Mouse (Mus musculus) embryonic facial prominence, embryonic 12.5 days (tissue): ENCODE results near the gene Baiap2l2. TPM values are rescaled to one million over a fixed set of nuclear protein-coding genes. Genes with fewer than 3 reads are reported as not detected.

Source experiments
- ATAC-seq: fragments of 200-750 bp; cut with Nextera tagmentation; 2 replicates; pipeline ENCODE4 v1.8.0; 2017; ENCODE audit not compliant: insufficient number of reproducible peaks, insufficient read depth, low FRiP score, low TSS enrichment
- H3K27ac ChIP-seq: fragments of 300-500 bp; sonication (generic); 2 replicates; pipeline ENCODE4 v1.5.1; 2016; ENCODE audit warnings: mild to moderate bottlenecking
- H3K27me3 ChIP-seq: fragments of 300-500 bp; sonication (generic); 2 replicates; pipeline ENCODE4 v1.6.1; 2016; ENCODE audit warnings: mild to moderate bottlenecking, moderate library complexity
- H3K36me3 ChIP-seq: fragments of 300-500 bp; sonication (generic); 2 replicates; pipeline ENCODE4 v1.6.1; 2016; ENCODE audit warnings: mild to moderate bottlenecking
- H3K4me1 ChIP-seq: fragments of 300-500 bp; sonication (generic); 2 replicates; pipeline ENCODE4 v1.6.1; 2016
- H3K4me2 ChIP-seq: fragments of 300-500 bp; sonication (generic); replicated peaks from 2 replicates; pipeline ENCODE4 v1.6.1; 2016; ENCODE audit warnings: mild to moderate bottlenecking, moderate library complexity
- H3K4me3 ChIP-seq: fragments of 300-500 bp; sonication (generic); 2 replicates; pipeline ENCODE4 v1.5.1; 2016; ENCODE audit warnings: mild to moderate bottlenecking
- H3K9ac ChIP-seq: fragments of 300-500 bp; sonication (generic); 2 replicates; pipeline ENCODE4 v1.6.1; 2016; ENCODE audit warnings: mild to moderate bottlenecking, moderate library complexity
- H3K9me3 ChIP-seq: fragments of 300-500 bp; sonication (generic); 2 replicates; pipeline ENCODE4 v1.6.1; 2016; ENCODE audit warnings: mild to moderate bottlenecking, moderate library complexity
- WGBS: fragments of 180-500 bp; shearing (Covaris S2); methylation state at CpG from one replicate; pipeline ENCODE4 v1.1.7; 2016; 5-methylcytosine and 5-hydroxymethylcytosine counted together
- polyA plus RNA-seq: library from polyadenylated mRNA; unstranded; fragments of >200 nt; fragmentation: Nextera tagmentation; extraction: Ambion mirVana; gene quantifications from 2 replicates; pipeline ENCODE4 v1.2.1, GENCODE M21; 2016

The Baiap2l2 gene
- polyA plus RNA-seq, 1 experiment from 2014 or later = 10.7 TPM

DNA sequence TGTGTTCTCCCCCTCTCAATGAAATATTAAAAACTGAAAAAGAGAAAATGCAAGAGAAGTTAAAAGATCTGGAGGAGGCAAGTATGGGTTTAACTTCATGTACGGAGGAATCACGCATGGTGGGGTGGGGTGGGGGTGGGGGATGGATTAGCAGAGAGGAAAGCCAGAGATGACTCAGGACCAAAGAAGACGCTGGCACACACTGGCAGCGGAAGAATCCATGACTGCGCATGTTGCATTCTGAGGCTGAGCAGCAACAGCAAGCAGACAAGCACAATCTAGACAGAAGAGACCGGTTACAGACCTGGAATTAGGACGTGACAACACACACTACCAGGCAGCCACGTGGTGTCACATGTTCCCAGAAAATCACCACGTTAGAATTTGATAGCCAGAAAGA is 7.4 kb upstream of the Baiap2l2 start:
- H3K4me1 ChIP-seq = no peaks in the 10 kb centered on the region
- no peak overlapping the region for H3K9ac ChIP-seq
- H3K36me3 ChIP-seq = no peaks in the 10 kb centered on the region
- no peak for ATAC-seq
- H3K27me3 ChIP-seq = no peaks in the 10 kb centered on the region
- H3K4me2 ChIP-seq = no peak overlapping the region
- WGBS = 87% methylated on average over 9 of the region's 9 CpGs
- H3K4me3 ChIP-seq = no peak overlapping the region
- H3K27ac ChIP-seq = no peak overlapping the region
- H3K9me3 ChIP-seq = no peaks in the 10 kb centered on the region

GRCm38 (mm10) chr15:79290340-79290739 is 5.0 kb upstream of the Baiap2l2 start:
- H3K27me3 ChIP-seq = no peaks in the 10 kb centered on the region
- H3K9ac ChIP-seq = no peak overlapping the region
- H3K9me3 ChIP-seq = no peaks in the 10 kb centered on the region
- H3K4me1 ChIP-seq = no peaks in the 10 kb centered on the region
- H3K36me3 ChIP-seq = 0 out of 2 replicates have a peak, but pooled peaks cover 4% of the 10 kb centered on the region
- 94% methylated on average over 3 of the region's 3 CpGs for WGBS
- no peak overlapping the region for H3K27ac ChIP-seq
- H3K4me2 ChIP-seq = no peak overlapping the region
- no peak for ATAC-seq
- no peak overlapping the region for H3K4me3 ChIP-seq

GRCm38 (mm10) chr15:79289441-79289840 is 4.1 kb upstream of the Baiap2l2 start:
- H3K9me3 ChIP-seq = no peaks in the 10 kb centered on the region
- no peak overlapping the region for H3K27ac ChIP-seq
- H3K4me3 ChIP-seq = no peak overlapping the region
- H3K9ac ChIP-seq = no peak overlapping the region
- WGBS = 86% methylated on average over 12 of the region's 12 CpGs
- H3K27me3 ChIP-seq = no peaks in the 10 kb centered on the region
- H3K4me2 ChIP-seq = no peak overlapping the region
- ATAC-seq = no peak
- no peaks in the 10 kb centered on the region for H3K4me1 ChIP-seq
- 0 out of 2 replicates have a peak, but pooled peaks cover 4% of the 10 kb centered on the region for H3K36me3 ChIP-seq

- Histone ChIP-seq H3K9ac (no peak overlapping the region), H3K4me1 (no peaks in the 10 kb centered on the region), H3K27ac (no peak overlapping the region), H3K27me3 (no peaks in the 10 kb centered on the region), H3K4me3 (no peak overlapping the region), H3K36me3 (0 out of 2 replicates have a peak, but pooled peaks cover 4% of the 10 kb centered on the region), H3K4me2 (no peak overlapping the region), H3K9me3 (no peaks in the 10 kb centered on the region)
- 90% methylated on average over 3 of the region's 3 CpGs for WGBS
- no peak for ATAC-seq
Measured at GRCm38 (mm10) chr15:79288387-79288786, 3.0 kb upstream of the Baiap2l2 start.

DNA sequence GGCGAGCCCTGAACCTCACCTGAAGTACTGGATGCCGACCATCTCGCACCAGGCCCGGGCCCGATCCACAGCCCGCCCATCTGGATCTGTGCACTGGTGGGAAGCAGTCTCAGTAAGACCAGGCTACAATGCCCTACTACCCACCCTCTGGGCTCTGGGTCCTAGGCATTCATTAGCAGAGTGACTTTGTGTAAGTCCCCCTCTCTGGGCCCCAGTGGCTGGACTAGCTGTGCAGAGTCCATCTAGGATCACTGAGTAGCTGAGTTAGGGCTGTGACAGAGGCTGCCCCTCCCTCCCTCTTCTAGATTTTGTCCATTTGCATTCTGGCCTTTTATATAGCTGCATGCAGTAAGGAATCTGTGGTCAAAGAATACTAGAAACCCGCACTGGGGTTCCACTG is 1.8 kb upstream of the Baiap2l2 start:
- no peaks in the 10 kb centered on the region for H3K9me3 ChIP-seq
- no peak for ATAC-seq
- WGBS = 88% methylated on average over 7 of the region's 7 CpGs

DNA sequence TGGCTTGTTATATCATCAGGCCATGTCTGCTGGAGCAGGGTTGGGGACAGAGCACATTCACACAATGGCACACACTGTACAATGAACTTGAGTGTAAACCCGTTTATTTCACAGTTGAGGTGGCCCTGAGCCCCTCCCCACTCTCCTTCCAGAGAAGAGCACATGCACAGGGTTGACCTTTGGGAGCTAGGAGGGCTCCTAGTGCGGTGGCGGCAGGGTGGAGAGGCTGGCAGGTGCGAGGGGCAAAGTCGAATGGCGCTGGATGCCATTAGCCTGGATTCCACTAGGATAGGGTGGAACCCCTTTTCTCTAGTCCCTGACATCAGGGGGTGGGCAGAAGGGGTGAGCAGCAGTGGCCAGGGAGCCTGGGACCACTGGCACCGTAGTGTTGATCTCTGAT is 804 bp upstream of the Baiap2l2 start:
- H3K36me3 ChIP-seq = 0 out of 2 replicates have a peak, but pooled peaks cover 4% of the 10 kb centered on the region
- WGBS = 91% methylated on average over 7 of the region's 7 CpGs
- H3K27ac ChIP-seq = no peak overlapping the region
- no peaks in the 10 kb centered on the region for H3K27me3 ChIP-seq
- H3K9ac ChIP-seq = no peak overlapping the region
- no peak for ATAC-seq
- no peak overlapping the region for H3K4me2 ChIP-seq
- H3K4me1 ChIP-seq = peaks cover 3% of the 10 kb centered on the region; the same call in 1 of the 2 replicates
- no peak overlapping the region for H3K4me3 ChIP-seq
- no peaks in the 10 kb centered on the region for H3K9me3 ChIP-seq

More for the DNA sequence above, 1.8 kb upstream of the Baiap2l2 start:
- no peak overlapping the region for H3K9ac ChIP-seq
- no peaks in the 10 kb centered on the region for H3K27me3 ChIP-seq
- 0 out of 2 replicates have a peak, but pooled peaks cover 4% of the 10 kb centered on the region for H3K36me3 ChIP-seq
- no peak overlapping the region for H3K4me2 ChIP-seq
- H3K27ac ChIP-seq = no peak overlapping the region
- H3K4me1 ChIP-seq = no peaks in the 10 kb centered on the region
- no peak overlapping the region for H3K4me3 ChIP-seq

DNA sequence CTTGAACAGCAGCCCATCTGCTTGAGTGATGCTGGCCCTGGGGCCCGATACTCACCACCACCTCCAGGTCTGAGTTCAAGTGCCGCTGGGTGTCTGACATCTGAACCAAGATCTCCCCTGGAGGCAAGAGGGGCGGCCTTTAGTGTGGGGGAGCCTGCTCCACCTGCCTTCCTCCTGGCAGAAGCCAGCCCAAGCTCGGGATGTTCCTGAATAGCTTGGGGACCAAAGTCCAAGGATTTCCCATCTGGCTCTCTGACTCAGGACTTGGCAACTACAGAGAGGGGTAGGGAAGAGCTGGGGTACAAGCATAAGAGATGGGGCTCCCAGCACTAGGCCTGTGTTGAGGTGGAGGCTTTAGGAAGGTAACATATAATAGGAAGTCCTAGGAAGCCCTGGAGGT is 2.0 kb downstream of the Baiap2l2 start:
- Histone ChIP-seq H3K27me3 (no peaks in the 10 kb centered on the region), H3K4me1 (peaks cover 3% of the 10 kb centered on the region; the same call in 1 of the 2 replicates), H3K9me3 (no peaks in the 10 kb centered on the region), H3K36me3 (0 out of 2 replicates have a peak, but pooled peaks cover 4% of the 10 kb centered on the region), H3K9ac (no peak overlapping the region), H3K4me3 (no peak overlapping the region), H3K27ac (no peak overlapping the region), H3K4me2 (no peak overlapping the region)
- no peak for ATAC-seq
- 80% methylated on average over 4 of the region's 4 CpGs for WGBS

GRCm38 (mm10) chr15:79282434-79282833 is 2.9 kb downstream of the Baiap2l2 start:
- no peak overlapping the region for H3K4me2 ChIP-seq
- 0 out of 2 replicates have a peak, but pooled peaks cover 4% of the 10 kb centered on the region for H3K36me3 ChIP-seq
- no peak for ATAC-seq
- no peak overlapping the region for H3K27ac ChIP-seq
- WGBS = 80% methylated on average over 5 of the region's 5 CpGs
- no peaks in the 10 kb centered on the region for H3K9me3 ChIP-seq
- H3K4me1 ChIP-seq = peaks cover 3% of the 10 kb centered on the region; the same call in 1 of the 2 replicates
- H3K4me3 ChIP-seq = no peak overlapping the region
- no peaks in the 10 kb centered on the region for H3K27me3 ChIP-seq
- H3K9ac ChIP-seq = no peak overlapping the region

DNA sequence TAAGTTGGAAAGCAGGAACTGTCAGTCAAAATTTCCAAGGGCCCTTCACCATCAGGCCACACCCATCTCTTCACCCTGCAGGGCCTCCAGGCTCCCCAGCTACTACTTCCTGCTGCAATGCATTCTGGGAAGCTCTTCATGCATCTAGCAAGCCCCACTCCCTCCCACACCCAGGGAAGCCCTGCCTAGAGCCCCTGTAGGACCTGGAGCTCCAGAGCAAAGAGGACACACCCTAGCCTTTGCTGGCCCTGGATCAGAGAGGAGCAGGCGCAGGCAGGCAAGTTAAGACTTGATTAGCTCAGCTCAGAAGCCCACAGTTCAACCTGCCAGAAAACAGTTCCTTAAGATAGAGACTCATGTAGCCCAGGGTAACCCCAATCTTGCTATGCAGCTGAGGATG is 3.9 kb downstream of the Baiap2l2 start:
- ATAC-seq = no peak
- Histone ChIP-seq H3K27ac (no peak overlapping the region), H3K4me3 (no peak overlapping the region), H3K27me3 (no peaks in the 10 kb centered on the region), H3K4me1 (peaks cover 3% of the 10 kb centered on the region; the same call in 1 of the 2 replicates), H3K9ac (no peak overlapping the region), H3K4me2 (no peak overlapping the region), H3K36me3 (0 out of 2 replicates have a peak, but pooled peaks cover 4% of the 10 kb centered on the region), H3K9me3 (no peaks in the 10 kb centered on the region)
- 84% methylated on average over 1 of the region's 1 CpGs for WGBS

- ATAC-seq = no peak
Measured at GRCm38 (mm10) chr15:79280850-79281249, 4.5 kb downstream of the Baiap2l2 start.

GRCm38 (mm10) chr15:79280209-79280608 is 5.1 kb downstream of the Baiap2l2 start:
- 28% methylated on average over 6 of the region's 6 CpGs for WGBS

More at GRCm38 (mm10) chr15:79280850-79281249, 4.5 kb downstream of the Baiap2l2 start:
- no peak overlapping the region for H3K4me3 ChIP-seq
- H3K27ac ChIP-seq = no peak overlapping the region
- no peak overlapping the region for H3K9ac ChIP-seq
- H3K27me3 ChIP-seq = no peaks in the 10 kb centered on the region
- H3K36me3 ChIP-seq = no peaks in the 10 kb centered on the region
- H3K9me3 ChIP-seq = no peaks in the 10 kb centered on the region
- 58% methylated on average over 5 of the region's 5 CpGs for WGBS
- no peak overlapping the region for H3K4me2 ChIP-seq
- peaks cover 3% of the 10 kb centered on the region; the same call in 1 of the 2 replicates for H3K4me1 ChIP-seq

GRCm38 (mm10) chr15:79277728-79278127 is 7.6 kb downstream of the Baiap2l2 start:
- Histone ChIP-seq H3K4me1 (peaks cover 3% of the 10 kb centered on the region; the same call in 1 of the 2 replicates), H3K27me3 (no peaks in the 10 kb centered on the region), H3K27ac (no peak overlapping the region), H3K9me3 (no peaks in the 10 kb centered on the region), H3K4me2 (no peak overlapping the region), H3K9ac (no peak overlapping the region), H3K4me3 (no peak overlapping the region), H3K36me3 (no peaks in the 10 kb centered on the region)
- 50% methylated on average over 10 of the region's 10 CpGs for WGBS
- ATAC-seq = no peak

More at GRCm38 (mm10) chr15:79280209-79280608, 5.1 kb downstream of the Baiap2l2 start:
- Histone ChIP-seq H3K27me3 (no peaks in the 10 kb centered on the region), H3K9me3 (no peaks in the 10 kb centered on the region), H3K27ac (no peak overlapping the region), H3K36me3 (no peaks in the 10 kb centered on the region), H3K4me2 (no peak overlapping the region), H3K4me1 (peaks cover 3% of the 10 kb centered on the region; the same call in 1 of the 2 replicates), H3K4me3 (no peak overlapping the region), H3K9ac (no peak overlapping the region)
- ATAC-seq = no peak
